Mouse (Mus musculus): ENCODE results near the gene Tmem171.

The Tmem171 gene

DNA sequence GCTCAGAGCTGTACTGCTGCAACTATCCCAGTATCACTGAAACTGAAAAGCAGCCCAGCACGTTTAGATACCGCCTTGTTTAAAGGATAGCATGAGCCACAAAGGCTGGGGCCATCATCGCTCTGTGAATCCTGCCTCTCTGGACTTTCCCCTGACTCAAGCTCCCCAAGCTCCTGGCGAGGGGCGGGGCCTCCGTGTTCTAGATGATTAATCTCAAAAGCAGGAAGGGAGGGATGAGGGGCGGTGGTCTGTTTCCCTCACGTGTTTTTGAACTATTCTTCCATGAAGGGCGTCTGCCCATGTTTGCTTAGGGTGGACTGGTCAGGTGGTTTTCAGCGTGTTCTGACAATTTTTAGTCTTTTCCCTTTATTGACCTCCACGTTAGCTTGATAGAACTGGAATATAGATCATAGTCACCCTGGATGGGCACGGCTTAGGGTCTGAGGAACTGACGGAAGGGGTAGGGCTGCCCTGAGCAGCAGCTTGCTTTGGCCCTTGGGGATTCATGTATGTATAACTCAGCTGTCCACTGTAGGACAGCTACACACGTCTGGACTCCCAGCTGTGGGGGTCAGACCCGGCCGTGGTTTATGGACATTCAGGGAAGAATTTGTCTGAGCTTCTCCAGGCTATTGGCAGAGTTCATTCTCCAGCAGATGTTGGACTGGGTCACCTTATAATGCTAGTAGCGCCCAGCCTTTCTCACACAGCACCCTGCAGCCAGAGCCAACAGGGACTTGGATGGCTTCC, 43.2 kb downstream of the Tmem171 start:
- in situ Hi-C loops (cut with MboI, MseI), result no loop called here

DNA sequence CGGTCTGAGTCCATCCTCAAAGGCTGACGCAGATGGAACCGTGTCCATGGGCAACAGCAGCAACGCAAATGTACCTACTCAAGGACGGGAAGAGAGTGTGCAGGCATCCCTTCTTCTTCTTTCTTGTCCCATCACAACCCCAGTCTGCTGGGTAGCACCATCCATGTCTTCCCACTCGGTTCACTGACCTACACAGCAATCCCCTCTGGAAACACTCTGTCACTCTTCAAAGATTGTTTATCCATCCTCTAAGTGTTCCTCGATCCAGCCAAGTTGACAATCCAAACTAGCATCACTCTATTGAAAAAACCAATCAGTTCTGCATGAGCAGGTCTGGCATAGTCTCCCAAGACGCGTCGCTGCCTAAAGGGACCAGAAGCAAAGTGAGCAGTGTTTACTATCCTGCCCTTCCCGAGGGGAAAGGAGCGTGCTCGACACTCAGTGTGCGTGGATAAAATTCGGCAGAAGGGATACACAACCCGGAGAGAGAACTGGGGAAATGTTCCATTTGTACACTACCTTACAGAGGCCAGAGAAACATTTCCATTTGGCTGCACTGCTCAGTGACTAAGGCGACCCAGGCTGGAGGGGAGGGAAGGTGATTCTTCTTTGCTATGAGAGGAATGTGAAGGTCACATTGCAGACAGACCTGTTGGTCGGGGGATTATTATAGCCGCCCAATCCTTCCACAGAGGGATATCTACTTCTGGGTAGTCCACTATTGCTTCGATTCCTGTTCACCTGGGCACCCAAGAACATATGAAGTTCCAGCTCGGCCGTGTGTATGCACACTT, 46.7 kb downstream of the Tmem171 start:
- in situ Hi-C loops (cut with MboI, MseI), result loop anchor here (10.0 to 25.0 kb wide), 2 partner anchors 1039 to 1533 kb away; no protein-coding TSS in a partner anchor

DNA sequence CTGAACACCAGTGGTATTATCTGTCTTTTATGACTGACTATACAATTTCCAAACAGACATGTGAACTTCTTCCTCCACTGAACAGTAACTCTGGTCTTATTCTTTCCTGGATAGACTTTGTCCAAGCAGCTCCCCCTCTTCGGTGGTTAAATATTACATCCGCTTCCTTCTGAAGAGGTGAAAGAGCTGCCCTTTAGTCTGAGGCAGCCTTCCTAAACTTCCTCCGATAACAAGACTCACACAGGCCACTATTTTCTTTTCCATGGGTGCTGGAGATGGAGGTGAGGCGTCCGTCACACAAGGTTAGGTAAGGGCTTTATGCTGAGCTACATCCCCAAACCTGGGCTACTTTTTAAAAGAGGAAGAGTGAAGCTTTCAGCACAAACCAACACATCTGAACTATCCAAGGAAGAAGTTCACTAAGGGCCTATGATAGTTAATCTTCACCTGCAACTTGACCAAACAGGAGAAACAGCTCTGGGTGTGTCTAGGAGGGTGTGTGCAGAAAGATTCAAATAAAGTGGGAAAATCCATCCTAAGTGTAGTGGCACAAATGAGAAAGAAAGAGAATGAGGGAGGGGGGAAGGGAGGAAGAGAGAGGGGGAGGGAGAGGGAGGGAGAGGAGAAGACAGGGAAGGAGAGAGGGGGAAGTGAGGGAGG, 56.0 kb downstream of the Tmem171 start:
- in situ Hi-C loops (cut with MboI, MseI), result loop anchor here (25.0 kb wide), 1 partner anchor 1049 kb away; no protein-coding TSS in a partner anchor

DNA sequence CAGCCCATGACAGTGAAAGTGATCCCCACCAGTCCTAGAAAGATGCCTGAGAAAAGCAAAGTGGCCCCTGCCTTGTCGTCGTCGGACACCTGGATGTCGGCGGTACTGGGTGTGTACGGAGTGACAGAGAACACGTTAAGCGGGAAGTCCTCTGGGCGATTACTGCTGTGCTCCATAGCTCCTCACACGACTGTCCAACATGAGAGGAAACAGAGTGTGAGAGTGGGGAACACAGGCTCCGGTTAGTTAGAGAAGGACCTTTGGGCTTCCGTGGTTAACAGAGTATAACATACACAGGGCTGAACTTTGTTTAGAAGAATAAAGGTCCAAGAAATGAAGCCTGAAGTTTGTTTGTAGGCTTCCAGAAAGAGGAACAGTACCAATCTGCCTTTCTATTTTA, 57.5 kb downstream of the Tmem171 start, which contains the start of gene Tmem174:
Gene Tmem174, minus strand, starts transcription at position 266 of the 400 bp plus-strand sequence.
- in situ Hi-C loops (cut with MboI, MseI), result loop anchor here (25.0 kb wide), 1 partner anchor 1050 kb away; no protein-coding TSS in a partner anchor

DNA sequence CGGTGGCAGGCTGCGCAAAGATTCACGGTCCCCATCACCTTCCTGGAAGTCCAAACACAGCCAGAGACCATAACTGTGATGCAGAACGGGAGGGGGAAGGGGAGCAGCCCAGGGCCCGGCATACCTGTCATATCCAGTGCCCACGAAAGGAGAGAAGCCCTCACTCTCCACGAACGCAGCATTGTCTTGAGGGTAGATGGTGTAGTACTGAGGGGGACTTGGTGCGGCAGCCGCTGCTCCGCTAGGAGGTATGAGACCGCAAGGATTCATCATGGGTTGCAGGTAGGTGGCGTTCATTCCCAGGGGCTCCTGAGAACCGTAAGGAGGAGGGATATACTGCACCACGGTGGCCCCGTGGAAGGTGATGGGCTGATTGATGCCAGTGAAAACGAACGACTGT, 58.1 kb downstream of the Tmem171 start:
- in situ Hi-C loops (cut with MboI, MseI), result loop anchor here (25.0 kb wide), 1 partner anchor 1051 kb away; no protein-coding TSS in a partner anchor
